Mouse (Mus musculus): ENCODE data around the gene Bckdhb. TPM values are rescaled to one million over a fixed set of nuclear protein-coding genes. Genes with fewer than 3 reads are reported as not detected.
"Not testable (repeated sequence)": the region's sequence is repeated elsewhere in the genome, so short reads cannot be mapped to it uniquely, and the experiment has no call there.

The Bckdhb gene
- total and polyA plus RNA-seq, 3 experiments, result 13.2 to 27.6 (median 24.2) TPM

DNA sequence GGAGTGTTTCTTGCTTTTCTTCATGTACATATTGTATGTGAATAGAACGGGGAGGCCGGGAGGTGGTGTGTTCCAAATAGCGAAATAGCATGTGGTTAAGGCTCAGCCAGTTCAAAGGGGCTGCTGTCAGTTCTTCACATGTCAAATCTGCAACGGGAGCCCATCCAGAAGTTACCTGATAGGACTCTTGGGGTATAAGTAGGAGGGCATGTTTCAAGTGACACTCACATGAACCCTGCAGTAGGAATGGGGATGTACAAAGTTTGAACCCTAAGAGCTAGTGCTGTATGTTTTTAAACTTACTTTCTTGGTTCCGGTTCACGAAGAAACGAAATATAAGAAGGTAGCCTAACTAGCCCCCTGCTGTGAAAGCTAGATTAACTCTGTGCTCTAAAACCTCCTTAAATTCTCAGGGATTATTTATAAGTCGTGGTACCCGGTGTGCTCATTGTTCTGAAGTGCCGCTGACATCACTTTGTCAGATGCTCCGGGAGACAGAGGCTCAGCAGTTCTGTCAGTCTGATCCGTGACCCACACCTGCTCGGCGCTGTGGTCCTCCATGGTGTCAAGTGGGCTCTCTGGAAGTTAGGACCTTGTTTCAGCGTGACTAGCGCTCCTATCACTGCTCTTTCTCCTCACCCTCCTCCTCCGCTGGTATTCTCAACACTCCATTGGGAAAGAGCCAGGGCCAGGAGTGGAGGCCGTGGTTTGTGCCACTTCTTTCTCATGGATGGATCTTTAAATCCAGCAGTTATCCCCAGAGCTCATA, 126.1 kb downstream of the Bckdhb start:
- H3K4me3 ChIP-seq (ENCODE audit: low read depth, low read length), result no peak overlapping the region
- no peak for TF ChIP-seq POLR2AphosphoS5 (IDR thresholded peaks at IDR 0.05; ENCODE audit: insufficient replicate concordance, low read depth, low read length)
- no peak for TF ChIP-seq CTCF (IDR thresholded peaks at IDR 0.05; ENCODE audit: low read depth, low read length)
- TF ChIP-seq GATA1 (IDR thresholded peaks at IDR 0.05; ENCODE audit: borderline replicate concordance, low read length), result no peak
- TF ChIP-seq TAL1 (conservative IDR thresholded peaks at IDR 0.05; ENCODE audit: low read depth, low read length), result no peak
- no peaks in the 10 kb centered on the region for H3K36me3 ChIP-seq (replicated peaks)
- DNase-seq (ENCODE audit: low spot score), result no peak
- no peaks in the 10 kb centered on the region for H3K27me3 ChIP-seq (ENCODE audit: insufficient read depth, low read length)
- H3K9me3 ChIP-seq (replicated peaks), result no peaks in the 10 kb centered on the region
- ATAC-seq (ENCODE audit: extremely low read depth, insufficient number of reproducible peaks, low FRiP score, poor library complexity, severe bottlenecking), result no peak
- peaks cover 5% of the 10 kb centered on the region; the same call in 1 of the 2 replicates for H3K4me1 ChIP-seq (ENCODE audit: insufficient read depth, low read depth, low read length)

DNA sequence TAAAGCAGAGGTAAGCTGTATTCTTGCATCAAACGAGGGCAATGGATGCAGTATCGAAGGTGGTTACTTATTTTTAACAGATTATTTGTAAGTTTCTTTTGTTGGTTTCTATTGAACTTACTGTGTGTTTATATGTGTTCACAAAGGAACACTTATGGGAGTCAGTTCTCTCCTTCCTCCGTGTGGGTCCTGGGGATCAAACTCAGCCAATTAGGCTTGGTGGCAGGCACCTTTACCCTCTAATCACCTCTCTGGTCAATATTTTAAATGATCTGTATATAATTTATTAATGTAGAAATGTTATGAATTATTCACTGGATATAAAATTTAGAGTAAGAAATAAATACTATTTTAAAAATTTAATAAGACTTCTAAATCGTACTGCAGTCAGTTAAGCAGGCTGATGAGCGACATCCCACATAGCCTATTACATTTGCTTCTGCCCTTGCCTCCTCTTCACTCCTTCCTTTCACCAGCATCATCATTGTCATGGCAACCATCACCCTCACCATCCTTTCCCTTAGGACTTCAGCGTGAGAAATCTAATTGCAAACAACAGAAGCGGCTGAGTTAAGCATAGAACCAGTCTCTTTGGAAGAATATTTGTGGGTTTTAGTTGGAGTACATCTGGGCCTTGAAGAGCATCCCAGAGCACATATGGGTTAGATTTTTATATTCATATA, 130.3 kb downstream of the Bckdhb start:
- DNase-seq (ENCODE audit: low spot score) (no peak), ATAC-seq (ENCODE audit: extremely low read depth, insufficient number of reproducible peaks, low FRiP score, poor library complexity, severe bottlenecking) (no peak)
- Histone ChIP-seq H3K4me3 (ENCODE audit: low read depth, low read length) (no peak overlapping the region), H3K36me3 (replicated peaks) (no peaks in the 10 kb centered on the region), H3K4me1 (ENCODE audit: insufficient read depth, low read depth, low read length) (no peaks in the 10 kb centered on the region), H3K9me3 (replicated peaks) (no peaks in the 10 kb centered on the region), H3K27me3 (ENCODE audit: insufficient read depth, low read length) (no peaks in the 10 kb centered on the region)
- no peak for TF ChIP-seq GATA1 (IDR thresholded peaks at IDR 0.05; ENCODE audit: borderline replicate concordance, low read length)
- no peak for TF ChIP-seq GATA2 (IDR thresholded peaks at IDR 0.05; ENCODE audit: borderline replicate concordance, low read depth, low read length)
- no peak for TF ChIP-seq CTCF (IDR thresholded peaks at IDR 0.05; ENCODE audit: low read depth, low read length)
- no peak for TF ChIP-seq TAL1 (conservative IDR thresholded peaks at IDR 0.05; ENCODE audit: low read depth, low read length)
- TF ChIP-seq POLR2AphosphoS5 (IDR thresholded peaks at IDR 0.05; ENCODE audit: insufficient replicate concordance, low read depth, low read length), result no peak

DNA sequence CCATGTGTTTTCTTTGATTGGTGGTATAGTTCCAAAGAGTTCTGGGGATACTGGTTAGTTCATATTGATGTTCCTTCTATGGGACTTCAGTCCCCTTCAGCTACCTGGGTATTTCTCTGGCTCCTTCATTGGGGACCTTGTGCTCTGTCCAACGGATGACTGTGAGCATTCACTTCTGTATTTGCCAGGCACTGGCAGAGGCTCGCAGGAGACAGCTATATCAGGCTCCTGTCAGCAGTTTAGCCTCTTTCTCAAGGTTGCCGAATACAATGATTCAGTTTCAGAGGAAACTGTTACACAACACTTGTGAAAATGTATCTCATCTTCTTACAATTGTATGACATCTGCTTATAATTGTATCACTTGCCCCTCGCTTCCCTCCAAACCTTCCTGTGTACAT, 135.8 kb downstream of the Bckdhb start:
- ATAC-seq (ENCODE audit: extremely low read depth, insufficient number of reproducible peaks, low FRiP score, poor library complexity, severe bottlenecking); H3K4me1 ChIP-seq (ENCODE audit: insufficient read depth, low read depth, low read length); H3K9me3 ChIP-seq (replicated peaks); H3K27me3 ChIP-seq (ENCODE audit: insufficient read depth, low read length); H3K4me3 ChIP-seq (ENCODE audit: low read depth, low read length); DNase-seq (ENCODE audit: low spot score); H3K36me3 ChIP-seq (replicated peaks): not testable (repeated sequence)

DNA sequence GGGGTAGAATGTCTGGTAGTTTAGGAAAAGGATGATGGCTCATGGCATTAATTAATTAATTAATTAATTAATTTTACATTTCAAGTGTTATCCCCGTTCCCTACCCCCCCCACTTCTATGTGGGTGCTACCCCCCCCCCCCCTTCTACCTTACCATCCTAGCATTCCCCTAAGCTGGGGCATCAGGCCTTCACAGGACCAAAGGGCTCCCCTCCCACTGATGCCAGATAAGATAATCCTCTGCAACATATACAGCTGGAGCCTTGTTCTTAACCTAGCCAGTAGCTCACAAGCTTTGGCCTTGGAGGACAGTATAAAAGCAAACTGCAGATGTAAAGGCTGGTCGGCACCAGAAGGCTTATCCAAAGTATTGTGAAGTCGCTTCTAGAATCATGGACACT, 138.7 kb downstream of the Bckdhb start:
- no peak for DNase-seq (ENCODE audit: low spot score)
- Histone ChIP-seq H3K4me3 (ENCODE audit: low read depth, low read length) (no peak overlapping the region), H3K9me3 (replicated peaks) (no peaks in the 10 kb centered on the region), H3K36me3 (replicated peaks) (no peaks in the 10 kb centered on the region), H3K4me1 (ENCODE audit: insufficient read depth, low read depth, low read length) (no peaks in the 10 kb centered on the region), H3K27me3 (ENCODE audit: insufficient read depth, low read length) (no peaks in the 10 kb centered on the region)
- no peak for TF ChIP-seq GATA1 (IDR thresholded peaks at IDR 0.05; ENCODE audit: borderline replicate concordance, low read length)
- no peak for TF ChIP-seq POLR2AphosphoS5 (IDR thresholded peaks at IDR 0.05; ENCODE audit: insufficient replicate concordance, low read depth, low read length)
- no peak for TF ChIP-seq CTCF (IDR thresholded peaks at IDR 0.05; ENCODE audit: low read depth, low read length)
- no peak for TF ChIP-seq TAL1 (conservative IDR thresholded peaks at IDR 0.05; ENCODE audit: low read depth, low read length)
- no peak for TF ChIP-seq GATA2 (IDR thresholded peaks at IDR 0.05; ENCODE audit: borderline replicate concordance, low read depth, low read length)
- no peak for ATAC-seq (ENCODE audit: extremely low read depth, insufficient number of reproducible peaks, low FRiP score, poor library complexity, severe bottlenecking)

DNA sequence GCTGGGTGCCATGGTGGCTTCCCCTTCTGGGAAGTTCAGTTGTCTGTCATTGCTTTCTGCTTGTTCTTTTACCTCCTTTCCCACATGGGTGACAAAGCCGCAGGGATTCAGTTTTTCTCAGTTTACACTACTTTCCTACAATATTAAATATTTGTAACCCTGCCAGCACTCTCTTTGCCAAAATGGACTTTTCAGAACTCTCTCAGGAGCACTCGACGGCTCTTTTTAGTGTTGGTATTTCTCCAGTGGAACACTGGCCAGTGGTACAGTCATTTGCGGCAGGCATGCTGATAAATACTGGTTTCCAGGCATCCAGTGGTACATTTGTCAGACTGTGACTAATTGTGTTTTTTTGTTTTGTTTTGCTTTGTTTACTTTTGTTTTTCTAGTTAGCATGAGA, 139.2 kb downstream of the Bckdhb start:
- ATAC-seq (ENCODE audit: extremely low read depth, insufficient number of reproducible peaks, low FRiP score, poor library complexity, severe bottlenecking), result no peak

DNA sequence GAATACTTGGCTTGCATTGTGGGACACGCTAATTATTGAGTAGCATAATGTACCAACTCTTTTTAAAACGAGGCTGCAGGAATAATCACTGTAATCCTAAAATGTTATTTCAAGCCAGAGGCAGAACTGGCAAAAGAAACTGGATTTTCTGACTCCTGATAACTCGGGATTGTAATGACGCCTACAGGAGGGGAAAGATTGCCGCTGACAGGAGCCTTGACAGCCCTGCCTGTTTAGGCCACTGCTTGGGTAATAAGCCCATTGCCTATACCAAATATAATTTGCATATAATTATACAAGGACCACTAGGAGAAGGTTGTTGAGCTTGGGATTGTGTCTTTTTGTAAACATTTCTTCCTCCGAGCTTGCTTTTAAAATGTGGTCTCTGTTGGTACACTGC, 145.3 kb downstream of the Bckdhb start:
- DNase-seq (ENCODE audit: low spot score), result no peak
- Histone ChIP-seq H3K27me3 (ENCODE audit: insufficient read depth, low read length) (no peaks in the 10 kb centered on the region), H3K4me3 (ENCODE audit: low read depth, low read length) (no peak overlapping the region), H3K9me3 (replicated peaks) (no peaks in the 10 kb centered on the region), H3K36me3 (replicated peaks) (no peaks in the 10 kb centered on the region), H3K4me1 (ENCODE audit: insufficient read depth, low read depth, low read length) (no peaks in the 10 kb centered on the region)
- no peak for ATAC-seq (ENCODE audit: extremely low read depth, insufficient number of reproducible peaks, low FRiP score, poor library complexity, severe bottlenecking)
- TF ChIP-seq GATA2 (IDR thresholded peaks at IDR 0.05; ENCODE audit: borderline replicate concordance, low read depth, low read length) (no peak), CTCF (IDR thresholded peaks at IDR 0.05; ENCODE audit: low read depth, low read length) (no peak), TAL1 (conservative IDR thresholded peaks at IDR 0.05; ENCODE audit: low read depth, low read length) (no peak), POLR2AphosphoS5 (IDR thresholded peaks at IDR 0.05; ENCODE audit: insufficient replicate concordance, low read depth, low read length) (no peak), GATA1 (IDR thresholded peaks at IDR 0.05; ENCODE audit: borderline replicate concordance, low read length) (no peak)

More for the DNA sequence above, 139.2 kb downstream of the Bckdhb start:
- Histone ChIP-seq H3K4me1 (ENCODE audit: insufficient read depth, low read depth, low read length) (no peaks in the 10 kb centered on the region), H3K36me3 (replicated peaks) (no peaks in the 10 kb centered on the region), H3K27me3 (ENCODE audit: insufficient read depth, low read length) (no peaks in the 10 kb centered on the region), H3K4me3 (ENCODE audit: low read depth, low read length) (no peak overlapping the region), H3K9me3 (replicated peaks) (no peaks in the 10 kb centered on the region)
- TF ChIP-seq CTCF (IDR thresholded peaks at IDR 0.05; ENCODE audit: low read depth, low read length) (no peak), TAL1 (conservative IDR thresholded peaks at IDR 0.05; ENCODE audit: low read depth, low read length) (no peak), POLR2AphosphoS5 (IDR thresholded peaks at IDR 0.05; ENCODE audit: insufficient replicate concordance, low read depth, low read length) (no peak), GATA1 (IDR thresholded peaks at IDR 0.05; ENCODE audit: borderline replicate concordance, low read length) (no peak), GATA2 (IDR thresholded peaks at IDR 0.05; ENCODE audit: borderline replicate concordance, low read depth, low read length) (no peak)
- DNase-seq (ENCODE audit: low spot score), result no peak
